Mouse (Mus musculus): ENCODE measurements around the gene Rnft1.
A peak's percentile ranks its signal among the peaks of the same experiment; 100 is the strongest.

The Rnft1 gene

GRCm38 (mm10) chr11:86484101-86484868 is at the start of gene Rnft1:
Gene Rnft1 (plus strand): TSS chr11:86484657.
- DNase-seq (ENCODE audit: low read depth, low spot score), result peak; percentile 97

DNA sequence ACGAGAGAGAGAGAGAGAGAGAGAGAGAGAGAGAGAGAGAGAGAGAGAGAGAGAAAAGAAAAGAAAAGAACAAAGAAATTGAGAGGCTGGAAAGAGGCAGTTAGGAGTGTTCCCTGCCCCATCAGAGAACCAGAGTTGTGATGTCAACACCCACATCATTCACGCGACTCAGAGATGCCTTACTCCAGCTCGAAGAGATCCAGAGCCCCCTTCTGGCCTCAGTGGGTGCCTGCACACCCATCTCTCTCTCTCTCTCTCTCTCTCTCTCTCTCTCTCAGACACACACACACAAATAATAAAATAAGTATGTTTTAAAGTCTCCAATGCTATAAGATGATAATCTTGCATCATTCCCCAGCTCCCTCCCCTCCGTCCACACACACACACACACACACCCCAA is 47.6 kb upstream of the Rnft1 start:
- DNase-seq (ENCODE audit: low read depth, low spot score), result peak; percentile 48

- no peak for DNase-seq (ENCODE audit: low read depth, low spot score)
Observed at GRCm38 (mm10) chr11:86438261-86438660, 46.2 kb upstream of the Rnft1 start.

GRCm38 (mm10) chr11:86440791-86441190 is 43.7 kb upstream of the Rnft1 start:
- no peak for DNase-seq (ENCODE audit: low read depth, low spot score)

GRCm38 (mm10) chr11:86453991-86454390 is 30.5 kb upstream of the Rnft1 start:
- DNase-seq (ENCODE audit: low read depth, low spot score), result no peak

- DNase-seq (ENCODE audit: low read depth, low spot score), result no peak
Observed at GRCm38 (mm10) chr11:86457545-86457944, 26.9 kb upstream of the Rnft1 start.

DNA sequence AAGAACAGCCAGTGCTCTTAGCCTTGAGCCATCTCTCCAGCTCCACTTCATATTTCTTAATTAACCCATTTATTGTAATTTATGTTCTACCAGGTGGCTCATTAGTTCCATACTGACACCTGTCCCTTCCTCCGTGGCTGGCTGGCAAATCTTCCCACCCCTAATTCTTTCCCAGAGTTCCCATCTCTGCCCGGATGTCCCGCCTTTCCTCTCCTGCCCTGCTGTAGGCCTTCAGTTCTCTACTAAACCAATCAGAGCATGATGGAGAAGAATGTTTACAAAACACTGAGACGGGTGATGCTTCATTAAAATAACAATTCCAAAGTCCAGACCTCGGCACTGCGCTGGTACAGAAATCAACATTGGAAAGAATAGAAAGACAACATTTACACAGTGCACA is 25.6 kb upstream of the Rnft1 start:
- no peak for DNase-seq (ENCODE audit: low read depth, low spot score)

GRCm38 (mm10) chr11:86462579-86462978 is 21.9 kb upstream of the Rnft1 start:
- DNase-seq (ENCODE audit: low read depth, low spot score), result no peak

GRCm38 (mm10) chr11:86464275-86464674 is 20.2 kb upstream of the Rnft1 start:
- DNase-seq (ENCODE audit: low read depth, low spot score), result peak; percentile 84

DNA sequence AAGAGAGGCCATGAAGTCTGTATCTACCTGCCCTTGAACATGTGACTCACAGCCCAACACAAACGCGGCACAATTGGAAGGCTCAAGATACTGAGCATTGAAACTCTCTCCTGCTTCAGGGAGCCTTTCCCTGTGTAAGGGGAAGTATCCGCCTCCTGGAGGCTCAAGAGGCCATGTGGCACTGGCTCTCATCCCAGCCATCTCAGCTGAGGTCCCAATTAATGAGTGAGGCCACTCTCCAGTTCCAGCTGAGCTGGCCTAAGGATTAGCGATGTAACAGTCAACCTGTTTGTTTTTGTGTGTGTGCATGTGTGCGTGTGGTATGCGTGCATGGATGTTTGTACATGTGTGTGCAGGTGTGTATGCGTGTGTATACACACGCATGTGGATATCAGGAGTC is 16.1 kb upstream of the Rnft1 start:
- no peak for DNase-seq (ENCODE audit: low read depth, low spot score)

- DNase-seq (ENCODE audit: low read depth, low spot score), result no peak
Observed at GRCm38 (mm10) chr11:86468971-86469370, 15.5 kb upstream of the Rnft1 start.

DNA sequence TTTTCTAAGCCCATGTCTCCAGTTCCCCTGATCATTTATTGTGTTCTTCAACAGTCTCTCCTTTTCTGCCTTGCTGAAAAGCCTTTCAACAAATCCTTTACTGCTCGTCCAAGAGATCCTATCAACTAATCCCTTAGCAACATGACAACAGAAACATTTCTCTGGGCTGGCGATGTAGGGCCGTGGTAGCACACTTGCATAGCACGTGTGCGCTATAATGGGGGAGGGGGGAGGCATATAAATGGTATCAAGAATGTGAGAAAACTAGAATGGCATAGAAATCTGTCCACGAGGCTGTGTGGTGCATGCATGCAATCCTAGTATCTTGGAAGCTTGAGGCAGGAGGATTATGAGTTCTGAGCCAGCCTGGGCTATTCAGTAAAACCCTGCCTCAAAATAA is 12.7 kb upstream of the Rnft1 start:
- DNase-seq (ENCODE audit: low read depth, low spot score), result no peak

GRCm38 (mm10) chr11:86472771-86473171 is 11.7 kb upstream of the Rnft1 start:
- DNase-seq (ENCODE audit: low read depth, low spot score), result peak; percentile 48

GRCm38 (mm10) chr11:86473576-86473975 is 10.9 kb upstream of the Rnft1 start:
- DNase-seq (ENCODE audit: low read depth, low spot score), result no peak

- DNase-seq (ENCODE audit: low read depth, low spot score), result peak; percentile 34
Observed at GRCm38 (mm10) chr11:86484910-86485510, 553 bp downstream of the Rnft1 start.

- no peak for DNase-seq (ENCODE audit: low read depth, low spot score)
Observed at GRCm38 (mm10) chr11:86490782-86491181, 6.3 kb downstream of the Rnft1 start.

GRCm38 (mm10) chr11:86497356-86497755 is 12.9 kb downstream of the Rnft1 start:
- no peak for DNase-seq (ENCODE audit: low read depth, low spot score)

DNA sequence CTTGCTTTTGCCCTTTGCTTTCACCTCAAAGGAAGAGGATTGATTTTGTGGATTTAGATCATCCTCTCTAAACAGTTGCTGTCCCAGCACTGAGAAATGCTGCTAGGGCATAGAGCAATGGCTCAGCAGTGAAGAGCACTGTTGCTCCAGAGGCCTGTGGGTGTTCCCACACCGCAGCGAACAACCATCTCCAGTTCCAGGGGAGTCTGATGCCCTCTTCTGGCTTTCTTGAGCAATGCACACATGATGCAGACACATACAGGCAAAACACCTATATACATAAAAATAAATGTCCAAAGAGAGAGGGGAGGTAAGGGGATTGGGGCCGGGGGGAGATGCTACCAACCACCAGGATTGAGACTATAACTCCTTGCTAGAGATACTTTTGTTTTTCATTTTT is 13.5 kb downstream of the Rnft1 start:
- DNase-seq (ENCODE audit: low read depth, low spot score), result no peak

DNA sequence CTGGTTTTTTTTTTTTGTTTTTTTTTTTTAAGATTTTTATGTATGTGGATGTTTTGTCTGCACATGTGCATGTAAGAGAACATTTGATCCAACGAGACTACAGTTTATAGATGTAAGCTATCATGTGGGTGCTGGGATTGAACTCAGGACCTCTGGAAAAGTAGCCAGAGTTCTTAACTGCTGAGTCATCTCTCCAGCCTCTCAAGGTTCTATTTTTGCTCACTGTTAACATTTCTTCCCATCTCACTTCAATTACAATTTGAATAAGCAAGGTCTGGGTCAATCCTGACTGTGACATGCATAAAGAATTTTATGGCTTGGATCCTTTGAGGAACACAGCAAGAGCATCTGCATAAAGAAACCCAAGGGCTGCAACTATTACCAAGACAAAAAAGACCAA is 16.3 kb downstream of the Rnft1 start:
- no peak for DNase-seq (ENCODE audit: low read depth, low spot score)

DNA sequence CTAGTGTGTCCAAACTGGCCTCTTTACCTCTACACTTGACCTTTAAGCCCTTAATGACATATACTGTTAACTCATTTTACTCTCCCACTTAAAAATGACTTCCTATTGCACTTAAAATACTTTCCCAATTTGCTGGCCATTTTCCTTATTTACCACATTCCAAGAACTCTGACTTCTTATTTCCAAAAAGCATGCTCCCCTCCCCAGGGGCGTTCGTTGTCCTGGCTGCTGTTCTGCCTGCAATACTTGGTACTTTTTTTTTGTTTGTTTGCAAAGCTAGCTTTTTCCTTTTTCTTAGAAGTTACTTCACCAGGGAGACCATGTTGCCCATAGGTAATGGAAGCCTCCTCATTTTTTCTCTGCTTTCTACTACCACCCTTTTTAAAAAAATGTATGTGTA is 18.7 kb downstream of the Rnft1 start:
- DNase-seq (ENCODE audit: low read depth, low spot score), result no peak

DNA sequence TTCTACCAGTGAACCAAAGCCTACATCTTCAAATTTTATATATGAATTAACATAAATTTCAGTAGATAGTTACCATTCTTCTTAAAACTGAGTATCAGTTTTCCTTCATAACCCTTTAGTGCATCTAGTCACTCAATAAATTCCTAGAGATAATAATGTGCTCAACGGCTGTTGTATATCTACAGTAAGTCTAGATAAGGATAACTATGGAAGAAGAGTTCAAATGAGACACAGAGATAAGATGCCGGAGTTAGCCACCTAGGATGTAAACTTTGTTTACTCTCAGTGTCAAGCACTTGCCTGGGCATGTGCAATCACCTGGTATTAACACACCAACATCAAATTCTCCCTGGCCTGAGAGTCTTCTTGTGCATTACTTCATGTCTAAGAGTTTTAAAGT is 22.9 kb downstream of the Rnft1 start:
- no peak for DNase-seq (ENCODE audit: low read depth, low spot score)

DNA sequence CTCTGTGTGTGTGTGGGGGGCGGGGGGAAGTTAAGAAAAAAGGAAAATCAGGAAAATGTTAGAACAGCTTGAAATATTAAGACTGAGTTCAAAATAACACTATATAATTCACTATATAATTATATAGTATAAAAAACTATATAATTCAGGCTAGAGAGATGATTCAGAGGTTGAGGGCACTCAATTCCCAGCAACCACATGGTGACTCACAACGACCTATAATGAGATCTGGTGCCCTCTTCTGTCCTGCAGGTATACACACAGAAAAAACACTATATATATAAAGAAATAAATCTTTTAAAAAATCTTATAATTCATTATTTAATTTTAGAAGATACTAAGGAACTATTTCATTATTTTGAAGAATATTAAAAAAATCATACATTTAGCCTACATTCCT is 23.5 kb downstream of the Rnft1 start:
- no peak for DNase-seq (ENCODE audit: low read depth, low spot score)

- DNase-seq (ENCODE audit: low read depth, low spot score), result no peak
Observed at GRCm38 (mm10) chr11:86516620-86517019, 32.2 kb downstream of the Rnft1 start.

All from forelimb bud, embryonic 11.5 days (tissue).